Mouse (Mus musculus) cerebellum, adult 2 months (tissue): ENCODE measurements around the gene Cnot4. TPM values are rescaled to one million over a fixed set of nuclear protein-coding genes. Genes with fewer than 3 reads are reported as not detected.

ENCODE experiments used
- DNase-seq, 2 experiments: peaks; one replicate each; pipeline ENCODE4 v3.0.0; 2021
- H3K27ac ChIP-seq: fragments of 200-500 bp; 2 replicates; pipeline ENCODE4 v1.5.1; 2012; ENCODE audit warnings: low read length, control low read depth, inconsistent platforms; ENCODE audit not compliant: insufficient read depth
- H3K27me3 ChIP-seq: fragments of 200-500 bp; 2 replicates; pipeline ENCODE4 v1.6.1; 2012; ENCODE audit warnings: inconsistent platforms, mild to moderate bottlenecking, low read length, moderate library complexity; ENCODE audit not compliant: control insufficient read depth, insufficient read depth
- H3K4me1 ChIP-seq: fragments of 200-500 bp; 2 replicates; pipeline ENCODE4 v1.6.1; 2011; ENCODE audit warnings: low read length; ENCODE audit not compliant: control insufficient read depth, insufficient read depth
- H3K4me3 ChIP-seq: fragments of 200-500 bp; replicated peaks from 2 replicates; pipeline ENCODE3; 2011; ENCODE audit warnings: mild to moderate bottlenecking, low read depth, low read length, control low read depth; ENCODE audit not compliant: insufficient read depth
- CTCF ChIP-seq: fragments of 200-500 bp; IDR thresholded peaks from 2 replicates; pipeline ENCODE4 v1.5.1; 2011; ENCODE audit warnings: low read depth, mild to moderate bottlenecking, control low read depth, low read length, moderate library complexity, borderline replicate concordance; ENCODE audit not compliant: insufficient read depth
- POLR2A ChIP-seq: fragments of 200-500 bp; IDR thresholded peaks from 2 replicates; pipeline ENCODE4 v1.6.1; 2011; ENCODE audit warnings: low read length, control low read depth, borderline replicate concordance; ENCODE audit not compliant: insufficient read depth
- WGBS: fragments of 180-500 bp; shearing (Covaris S2); methylation state at CpG from one replicate; pipeline ENCODE4 v1.1.7; 2018; 5-methylcytosine and 5-hydroxymethylcytosine counted together
- polyA plus RNA-seq: library from polyadenylated mRNA; depleted of rRNA; stranded (reverse); fragments of >200 nt; gene quantifications from 2 replicates; pipeline ENCODE4 v1.2.3, GENCODE M21; 2012

Cnot4 gene
- polyA plus RNA-seq, 1 experiment = 24.2 TPM

- no peak for DNase-seq
- no peaks in the 10 kb centered on the region for H3K27me3 ChIP-seq
- 98% methylated on average over 3 of the region's 3 CpGs for WGBS
- H3K27ac ChIP-seq = no peak overlapping the region
- H3K4me3 ChIP-seq = no peak overlapping the region
- H3K4me1 ChIP-seq = no peaks in the 10 kb centered on the region
- TF ChIP-seq CTCF (no peak), POLR2A (no peak)
Observed at GRCm38 (mm10) chr6:35121925-35122324, 11.6 kb downstream of the Cnot4 start.

GRCm38 (mm10) chr6:35102457-35102856 is 31.1 kb downstream of the Cnot4 start:
- Histone ChIP-seq H3K27ac (no peak overlapping the region), H3K27me3 (no peaks in the 10 kb centered on the region), H3K4me3 (no peak overlapping the region), H3K4me1 (no peaks in the 10 kb centered on the region)
- DNase-seq = no peak
- no peak for TF ChIP-seq POLR2A
- no peak for TF ChIP-seq CTCF
- 92% methylated on average over 1 of the region's 1 CpGs for WGBS

- Histone ChIP-seq H3K4me1 (no peaks in the 10 kb centered on the region), H3K4me3 (no peak overlapping the region), H3K27ac (no peak overlapping the region), H3K27me3 (no peaks in the 10 kb centered on the region)
- DNase-seq = peak; percentile 25 to 31
- TF ChIP-seq POLR2A (no peak), CTCF (no peak)
- WGBS = 61% methylated on average over 3 of the region's 3 CpGs
Observed at GRCm38 (mm10) chr6:35084927-35085326, 48.6 kb downstream of the Cnot4 start.

GRCm38 (mm10) chr6:35075148-35075547 is 58.4 kb downstream of the Cnot4 start:
- TF ChIP-seq POLR2A (no peak), CTCF (no peak)
- no peaks in the 10 kb centered on the region for H3K4me1 ChIP-seq
- WGBS = 99% methylated on average over 9 of the region's 9 CpGs
- H3K4me3 ChIP-seq = no peak overlapping the region
- no peak overlapping the region for H3K27ac ChIP-seq
- no peak for DNase-seq
- H3K27me3 ChIP-seq = no peaks in the 10 kb centered on the region

- H3K4me3 ChIP-seq = no peak overlapping the region
- 70% methylated on average over 3 of the region's 3 CpGs for WGBS
- H3K4me1 ChIP-seq = no peaks in the 10 kb centered on the region
- no peak for TF ChIP-seq CTCF
- TF ChIP-seq POLR2A = no peak
- H3K27me3 ChIP-seq = no peaks in the 10 kb centered on the region
- H3K27ac ChIP-seq = no peak overlapping the region
- DNase-seq = no peak
Observed at GRCm38 (mm10) chr6:35071261-35071660, 62.3 kb downstream of the Cnot4 start.

GRCm38 (mm10) chr6:35062446-35062845 is 71.1 kb downstream of the Cnot4 start:
- Histone ChIP-seq H3K27me3 (no peaks in the 10 kb centered on the region; the same call in 1 of the 2 replicates), H3K4me1 (no peaks in the 10 kb centered on the region), H3K4me3 (no peak overlapping the region), H3K27ac (no peak overlapping the region)
- DNase-seq = no peak
- TF ChIP-seq CTCF (no peak), POLR2A (no peak)
- 16% methylated on average over 1 of the region's 1 CpGs for WGBS

GRCm38 (mm10) chr6:35043127-35043526 is 90.4 kb downstream of the Cnot4 start:
- no peak for TF ChIP-seq CTCF
- no peak for TF ChIP-seq POLR2A
- Histone ChIP-seq H3K27ac (no peak overlapping the region), H3K27me3 (no peaks in the 10 kb centered on the region), H3K4me1 (no peaks in the 10 kb centered on the region), H3K4me3 (no peak overlapping the region)
- WGBS = 40% methylated on average over 1 of the region's 1 CpGs
- DNase-seq = no peak

GRCm38 (mm10) chr6:35033341-35033740 is 100.2 kb downstream of the Cnot4 start:
- Histone ChIP-seq H3K27ac (no peak overlapping the region), H3K4me1 (peaks cover under 1% of the 10 kb centered on the region; the same call in 1 of the 2 replicates), H3K27me3 (no peaks in the 10 kb centered on the region), H3K4me3 (no peak overlapping the region)
- TF ChIP-seq POLR2A (no peak), CTCF (no peak)
- 95% methylated on average over 11 of the region's 11 CpGs for WGBS
- no peak for DNase-seq

- no peaks in the 10 kb centered on the region for H3K27me3 ChIP-seq
- no peak overlapping the region for H3K27ac ChIP-seq
- no peak for TF ChIP-seq POLR2A
- no peak for TF ChIP-seq CTCF
- DNase-seq = no peak
- no peak overlapping the region for H3K4me3 ChIP-seq
- H3K4me1 ChIP-seq = peaks cover 7% of the 10 kb centered on the region
- WGBS = 92% methylated on average over 2 of the region's 2 CpGs
Observed at GRCm38 (mm10) chr6:35032704-35033103, 100.8 kb downstream of the Cnot4 start.

- TF ChIP-seq POLR2A = no peak
- no peak for TF ChIP-seq CTCF
- Histone ChIP-seq H3K4me3 (no peak overlapping the region), H3K27ac (no peak overlapping the region), H3K4me1 (peaks cover 15% of the 10 kb centered on the region), H3K27me3 (no peaks in the 10 kb centered on the region)
- over 99% methylated on average over 4 of the region's 4 CpGs for WGBS
- no peak for DNase-seq
Observed at GRCm38 (mm10) chr6:35030811-35031210, 102.7 kb downstream of the Cnot4 start.
